Mouse (Mus musculus) G1E-ER4 (cell line): ENCODE data around the gene Fyb. TPM values are rescaled to one million over a fixed set of nuclear protein-coding genes. Genes with fewer than 3 reads are reported as not detected.

Experiments used
- GATA1 ChIP-seq: IDR thresholded peaks from one replicate; pipeline ENCODE4 v1.8.0; 2012; ENCODE audit warnings: low read length, inconsistent platforms
- polyA plus RNA-seq: library from polyadenylated mRNA; stranded (reverse); fragments of >175 nt; gene quantifications from 2 replicates; pipeline ENCODE4 v1.2.3, GENCODE M21; 2012

Gene Fyb
- 1,659 and 2,085 TPM in 2 replicates for polyA plus RNA-seq

- peak; percentile 71 for TF ChIP-seq GATA1
Observed at GRCm38 (mm10) chr15:6522653-6523167, at the start of gene Fyb. TSS of gene Fyb (plus strand) at chr15:6522853.

GRCm38 (mm10) chr15:6483561-6483960, 39.1 kb upstream of the Fyb start:
- no peak for TF ChIP-seq GATA1

- TF ChIP-seq GATA1 = no peak
Observed at GRCm38 (mm10) chr15:6492386-6492785, 30.3 kb upstream of the Fyb start.

- TF ChIP-seq GATA1 = no peak
Observed at GRCm38 (mm10) chr15:6498396-6499070, 24.1 kb upstream of the Fyb start.

- TF ChIP-seq GATA1 = no peak
Observed at GRCm38 (mm10) chr15:6500787-6501186, 21.9 kb upstream of the Fyb start.

GRCm38 (mm10) chr15:6517525-6517924, 5.1 kb upstream of the Fyb start:
- TF ChIP-seq GATA1 = no peak

- TF ChIP-seq GATA1 = no peak
Observed at GRCm38 (mm10) chr15:6519417-6520255, 3.0 kb upstream of the Fyb start.

GRCm38 (mm10) chr15:6520505-6521155, 2.0 kb upstream of the Fyb start:
- TF ChIP-seq GATA1 = peak; percentile 51

GRCm38 (mm10) chr15:6524801-6525200, 2.1 kb downstream of the Fyb start:
- TF ChIP-seq GATA1 = no peak

GRCm38 (mm10) chr15:6525386-6525785, 2.7 kb downstream of the Fyb start:
- TF ChIP-seq GATA1 = no peak

GRCm38 (mm10) chr15:6533858-6534343, 11.2 kb downstream of the Fyb start:
- no peak for TF ChIP-seq GATA1

GRCm38 (mm10) chr15:6534592-6534991, 11.9 kb downstream of the Fyb start:
- TF ChIP-seq GATA1 = no peak

GRCm38 (mm10) chr15:6539639-6540338, 17.1 kb downstream of the Fyb start:
- peak; percentile 29 for TF ChIP-seq GATA1

GRCm38 (mm10) chr15:6548911-6549310, 26.3 kb downstream of the Fyb start:
- no peak for TF ChIP-seq GATA1

GRCm38 (mm10) chr15:6551875-6552274, 29.2 kb downstream of the Fyb start:
- TF ChIP-seq GATA1 = peak; percentile 83

- TF ChIP-seq GATA1 = no peak
Observed at GRCm38 (mm10) chr15:6554742-6555141, 32.1 kb downstream of the Fyb start.
